ENCODE assay signal across 16 mouse cellular contexts in genomic region chr13:90977057-90977456, GRCm38 (mm10). TPM values are rescaled to one million over a fixed set of nuclear protein-coding genes. Genes with fewer than 3 reads are reported as not detected.
A peak's percentile ranks its signal among the peaks of the same experiment; 100 is the strongest.
DNase-seq lines count a peak whose midpoint lies in the region.
"Had no signal": no experiment of that assay in that cellular context is flagged by ENCODE, and none has a peak within 500 bp of the region (broad histone marks: within the 10 kb centered on the region; RNA-seq: fewer than 3 reads in every experiment).

No protein-coding gene starts in this region.

- H3K36me3 ChIP-seq in forebrain, embryonic 10.5 days (replicated peaks) = no peaks in the 10 kb centered on the region
- H3K36me3 ChIP-seq: embryonic facial prominence, embryonic 10.5 days; heart, embryonic 15.5 days; intestine, embryonic 15.5 days had no signal

- H3K27ac ChIP-seq in forebrain, embryonic 10.5 days = no peak overlapping the region
- H3K27ac ChIP-seq: embryonic facial prominence, embryonic 10.5 days; heart, adult 2 months; heart, embryonic 15.5 days; hindbrain, embryonic 14.5 days; intestine, embryonic 15.5 days had no signal

- no peaks in the 10 kb centered on the region for H3K9me3 ChIP-seq in forebrain, embryonic 10.5 days
- H3K9me3 ChIP-seq: embryonic facial prominence, embryonic 10.5 days; heart, embryonic 15.5 days; intestine, embryonic 15.5 days had no signal

- H3K27me3 ChIP-seq in forebrain, embryonic 10.5 days (ENCODE audit: poor library complexity, severe bottlenecking) = no peaks in the 10 kb centered on the region
- H3K27me3 ChIP-seq: heart, embryonic 15.5 days; intestine, embryonic 15.5 days had no signal

- WGBS in forebrain, embryonic 10.5 days = 83% methylated on average over 3 of the region's 3 CpGs

- no peak overlapping the region for H3K4me3 ChIP-seq in forebrain, embryonic 10.5 days
- H3K4me3 ChIP-seq: embryonic facial prominence, embryonic 10.5 days; heart, adult 2 months; heart, embryonic 15.5 days; intestine, embryonic 15.5 days had no signal

- peaks cover 4% of the 10 kb centered on the region; the same call in 1 of the 2 replicates for H3K4me1 ChIP-seq in forebrain, embryonic 10.5 days
- H3K4me1 ChIP-seq: embryonic facial prominence, embryonic 10.5 days; heart, embryonic 15.5 days; intestine, embryonic 15.5 days had no signal

- peak; percentile 46 for DNase-seq in 3134 (ENCODE audit: extremely low read depth, insufficient read length, low spot score)
- DNase-seq in 3T3-L1 (ENCODE audit: low read depth, low spot score) = peak; percentile 71
- DNase-seq in Muller cell, postnatal 12 days (ENCODE audit: inconsistent ontology term) = peak; percentile 77
- peak; percentile 37 for DNase-seq in adrenal gland, postnatal 14 days
- DNase-seq in urinary bladder, adult 18-20 months (ENCODE audit: low spot score in 2 of 2) = no peak
- DNase-seq in layer of hippocampus, postnatal 36 days = no peak
- DNase-seq in forebrain, embryonic 10.5 days (ENCODE audit: extremely low spot score, low spot score) = no peak
- DNase-seq: cerebellum, adult 11-12 months; cerebellum, adult 9-11 months; heart, adult 2 months; heart, postnatal 14 days; kidney, adult 18-20 months had no signal

RNA-seq across cellular contexts. Expression of gene Rps23, which starts 54.3 kb away (rescaled TPM):
- total RNA-seq in adrenal gland, postnatal 14 days (2021) = 472 and 553 TPM in 2 replicates
- 100 to 1,000 TPM; 235 to 236 TPM for total RNA-seq in layer of hippocampus, postnatal 36 days (2021)
- polyA plus RNA-seq in forebrain, embryonic 10.5 days (2016; fragmentation: Nextera tagmentation; extraction: Ambion mirVana) = 207 and 212 TPM in 2 replicates

Comparison
In these comparisons a context has a peak if more than half of its experiments do, and no peak if none do; other contexts are left out.
1. DNase-seq: peak in 3134 (single experiment), 3T3-L1 (single experiment), Muller cell, postnatal 12 days (single experiment) and adrenal gland, postnatal 14 days (single experiment); none in urinary bladder, adult 18-20 months (0 of 2), layer of hippocampus, postnatal 36 days (0 of 2) and forebrain, embryonic 10.5 days (single experiment).